Mouse (Mus musculus) thymus, postnatal 0 days (tissue): ENCODE data around the gene 9130008F23Rik. TPM values are rescaled to one million over a fixed set of nuclear protein-coding genes. Genes with fewer than 3 reads are reported as not detected.
A peak's percentile ranks its signal among the peaks of the same experiment; 100 is the strongest.

Source experiments
- DNase-seq: peaks from one replicate; pipeline ENCODE4 v3.0.0-alpha.2; 2015; ENCODE audit warnings: low spot score
- polyA plus RNA-seq: library from polyadenylated mRNA; unstranded; fragments of >200 nt; fragmentation: Nextera tagmentation; extraction: Ambion mirVana; gene quantifications from 2 replicates; pipeline ENCODE4 v1.2.1, GENCODE M21; 2015

The 9130008F23Rik gene
- 0.59 and 0.67 TPM in 2 replicates for polyA plus RNA-seq

DNA sequence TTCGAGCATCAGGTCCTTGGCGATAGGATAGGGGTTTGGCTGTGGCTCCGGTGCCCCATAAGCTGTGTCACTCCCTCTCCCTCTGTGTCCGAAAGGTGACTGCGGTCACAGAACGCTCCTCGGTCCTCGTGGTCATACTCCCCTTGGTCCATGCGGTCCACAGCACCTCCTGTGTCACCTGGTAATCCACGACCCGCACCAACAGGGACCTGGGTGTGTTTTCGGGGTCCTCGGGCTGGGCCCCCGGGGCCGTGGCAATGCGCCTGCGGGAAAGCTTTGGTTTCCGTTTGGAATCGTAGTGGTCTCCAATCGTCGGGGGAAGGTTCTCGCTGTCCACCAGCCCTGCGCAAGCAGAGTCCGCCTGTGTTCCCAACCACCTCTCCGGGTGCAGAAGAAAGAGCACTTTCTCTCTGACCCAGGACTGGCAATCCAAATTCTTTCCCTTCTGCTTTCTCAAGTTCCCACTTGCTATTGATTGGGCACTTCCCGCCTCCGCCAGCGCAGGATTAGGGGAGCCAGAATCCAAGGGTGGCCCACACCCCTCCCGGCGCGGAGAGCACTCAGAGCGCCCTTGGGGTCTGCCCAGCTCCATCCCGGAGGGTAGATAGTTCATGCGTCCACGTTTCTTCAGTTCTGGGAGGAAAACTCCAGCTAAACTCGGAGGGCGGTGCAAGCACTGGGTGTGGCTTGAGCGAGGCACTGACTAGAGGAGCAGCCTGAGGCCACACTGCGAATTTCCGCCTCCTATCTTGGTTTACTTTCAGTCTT, at the start of gene 9130008F23Rik:
9130008F23Rik (minus strand) TSS at position 636 of the 768 bp plus-strand sequence.
- DNase-seq: no peak

DNA sequence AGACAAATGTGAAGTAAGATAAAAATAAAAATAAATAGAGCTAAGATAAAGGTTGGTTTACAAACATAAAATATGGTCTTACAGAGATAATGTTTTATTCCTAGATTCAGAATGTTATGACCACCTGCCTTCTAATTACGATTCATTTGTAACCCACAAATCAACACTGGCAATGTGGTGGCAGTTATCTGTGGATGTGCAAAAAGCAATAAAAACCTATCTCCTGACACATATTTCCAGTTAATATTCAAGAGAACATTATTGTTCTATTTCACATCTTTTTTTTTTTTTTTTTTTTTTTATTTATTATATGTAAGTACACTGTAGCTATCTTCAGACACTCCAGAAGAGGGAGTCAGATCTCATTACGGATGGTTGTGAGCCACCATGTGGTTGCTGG, 35.1 kb upstream of the 9130008F23Rik start:
- DNase-seq: no peak

DNA sequence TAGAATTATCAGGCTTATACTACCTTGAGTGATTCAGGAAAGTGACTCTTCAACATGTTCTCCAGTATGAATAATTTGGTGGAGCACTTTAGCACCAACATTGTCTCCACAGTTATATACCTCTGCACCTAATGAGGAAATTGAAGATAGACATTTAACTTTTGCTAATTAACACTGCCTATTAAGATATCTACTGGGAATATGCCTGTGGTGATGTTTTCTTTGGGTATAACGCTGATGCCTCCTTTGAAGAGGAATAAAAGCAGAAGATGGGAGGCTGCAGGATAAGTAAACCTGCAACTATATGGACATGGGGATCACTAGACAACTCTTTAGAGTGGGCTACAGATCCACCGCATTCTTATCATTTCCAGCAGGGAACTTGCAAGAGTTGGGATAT, 33.9 kb upstream of the 9130008F23Rik start, which contains the start of gene Glyatl3:
Glyatl3 (minus strand) TSS at position 101 of the 400 bp plus-strand sequence.
- no peak for DNase-seq

DNA sequence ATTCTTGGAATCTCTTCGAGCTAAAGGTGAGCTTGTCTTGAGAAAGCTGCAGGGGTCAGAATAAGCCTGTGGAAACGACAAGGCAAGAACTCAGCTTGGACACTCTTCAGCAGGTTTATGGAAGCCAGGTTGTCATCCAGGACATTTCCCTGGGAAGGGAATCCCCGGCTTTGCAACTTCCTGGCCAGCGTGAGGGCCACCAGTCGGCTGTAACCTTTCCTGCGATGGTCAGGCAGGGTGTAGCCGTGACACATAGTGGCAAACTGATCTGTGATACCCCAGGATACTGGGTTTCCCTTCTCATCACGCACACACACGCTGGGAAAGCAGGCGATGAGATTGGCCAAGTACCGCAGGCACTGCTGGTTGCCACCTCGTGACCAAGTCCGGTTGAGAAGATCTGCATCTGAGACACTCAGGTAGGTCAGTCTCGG, 24.4 kb upstream of the 9130008F23Rik start:
- DNase-seq: no peak

DNA sequence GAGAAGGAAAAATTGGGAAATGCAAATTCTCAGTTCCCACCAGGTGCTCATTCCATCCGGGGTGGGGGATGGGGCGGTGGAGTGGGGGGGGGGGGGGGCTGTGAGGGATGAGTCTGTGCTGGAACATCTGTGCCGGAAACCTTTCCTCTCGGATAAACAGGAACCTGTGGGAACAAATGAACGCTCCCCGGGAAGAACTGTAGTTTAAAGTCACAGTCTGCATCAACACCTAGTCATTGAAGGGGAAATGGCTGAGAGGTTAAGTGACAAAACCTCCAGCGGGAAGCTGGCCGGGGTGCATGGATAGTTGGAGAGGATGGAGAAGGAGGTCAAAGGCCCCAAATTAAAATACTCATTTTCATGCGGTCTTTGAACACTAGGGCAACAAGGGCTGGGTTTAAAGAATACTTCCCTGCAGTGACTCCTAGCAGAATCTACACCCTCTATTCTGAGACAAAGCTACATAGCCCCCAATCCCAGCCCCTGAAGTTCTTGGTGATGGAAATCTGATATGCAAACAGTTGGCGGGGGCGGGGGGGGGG, 23.8 kb upstream of the 9130008F23Rik start:
- DNase-seq: no peak

DNA sequence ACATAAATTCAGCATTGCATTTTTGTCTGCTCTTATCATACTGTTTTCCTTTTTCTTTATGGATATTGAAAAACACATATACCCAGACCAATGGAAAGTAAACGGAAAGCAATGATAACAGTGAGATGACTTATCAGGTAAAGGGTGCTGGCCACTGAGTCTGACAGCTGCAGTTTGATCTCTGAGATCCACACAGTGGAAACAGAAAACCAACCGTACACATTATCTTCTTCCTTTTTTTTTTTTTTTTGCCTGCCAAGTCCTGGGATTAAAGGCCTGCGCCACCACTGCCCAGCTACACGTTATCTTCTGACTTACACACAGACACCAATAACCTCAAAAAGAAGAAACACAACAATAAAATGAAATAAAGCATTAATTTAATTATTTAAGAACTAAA, 23.0 kb upstream of the 9130008F23Rik start:
- no peak for DNase-seq

DNA sequence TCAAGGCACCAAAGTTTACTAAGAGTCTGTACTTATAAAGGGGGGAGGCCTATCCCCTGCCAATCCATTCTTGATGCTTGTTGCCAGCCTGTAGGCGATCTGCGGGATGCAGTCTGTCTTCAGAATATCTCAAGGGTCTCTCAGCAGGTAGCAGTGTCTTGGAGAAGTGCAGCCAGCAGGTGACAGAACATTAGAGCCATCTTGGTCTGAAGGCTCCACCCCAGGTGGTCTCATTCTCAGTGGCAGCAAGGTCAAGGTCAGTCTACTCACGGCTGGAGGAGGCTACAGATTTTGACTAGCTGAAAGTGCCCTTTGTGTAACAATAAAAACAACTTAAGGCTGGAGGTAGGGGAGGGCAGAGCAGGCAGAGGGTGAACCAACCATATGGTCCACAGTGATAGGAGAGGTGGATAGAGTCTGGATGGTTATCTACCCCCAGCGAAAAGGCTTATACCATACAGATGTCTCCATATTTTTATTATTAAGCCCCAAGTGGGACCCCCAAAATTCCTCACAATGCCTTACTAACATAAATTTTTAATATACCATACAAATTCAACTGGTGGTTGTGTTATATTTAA, 19.5 kb upstream of the 9130008F23Rik start:
- DNase-seq: no peak

DNA sequence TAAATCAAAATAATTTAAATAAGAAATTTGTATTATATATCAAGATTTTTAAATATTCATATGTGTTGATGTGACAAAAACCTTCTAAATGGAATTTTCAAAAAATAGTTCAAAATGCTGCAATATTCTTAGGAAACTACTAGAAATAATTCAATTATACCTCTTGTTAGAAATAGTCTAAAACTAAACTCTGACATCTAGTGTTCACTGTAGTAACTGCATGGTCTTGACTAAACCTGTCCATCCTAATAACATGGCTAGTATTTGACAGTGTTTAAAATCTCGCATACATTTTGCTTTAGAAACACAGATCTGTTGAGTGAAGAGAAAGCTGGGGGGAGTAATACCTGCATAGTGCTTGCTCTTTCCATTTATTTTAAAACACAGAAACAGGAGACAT, 16.5 kb upstream of the 9130008F23Rik start:
- peak; percentile 7 for DNase-seq

DNA sequence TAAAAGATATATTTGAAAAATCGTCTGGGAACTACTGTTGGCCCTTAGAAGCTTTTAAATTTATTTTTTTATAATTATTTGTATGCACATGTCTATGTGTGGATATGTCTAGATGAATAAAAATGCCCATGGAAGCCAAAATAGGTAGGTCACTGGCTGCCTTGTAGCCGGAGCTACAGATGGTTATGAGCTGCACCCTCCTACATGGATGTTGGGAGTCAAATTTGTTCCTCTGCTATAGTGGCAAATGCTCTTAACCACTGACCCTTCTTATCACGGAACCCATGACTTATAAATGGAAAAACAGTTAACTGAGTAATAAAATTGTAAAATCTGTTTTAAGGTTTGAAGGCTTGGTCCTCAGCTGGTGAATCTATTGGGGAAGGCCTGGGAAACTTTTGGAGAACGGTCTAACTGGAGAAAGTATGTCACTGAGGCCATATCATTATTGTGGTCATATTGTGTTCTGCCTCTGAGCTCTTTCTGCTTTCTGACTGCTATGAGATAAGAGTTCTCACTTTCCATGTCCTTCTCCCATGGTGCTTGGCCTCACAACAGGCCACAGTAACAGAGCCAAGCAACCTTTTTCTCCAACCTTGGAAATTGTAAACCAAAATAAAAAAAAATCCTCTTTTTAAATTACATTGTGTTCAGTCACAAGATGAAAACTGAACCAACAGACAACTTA, 7.6 kb upstream of the 9130008F23Rik start:
- no peak for DNase-seq

DNA sequence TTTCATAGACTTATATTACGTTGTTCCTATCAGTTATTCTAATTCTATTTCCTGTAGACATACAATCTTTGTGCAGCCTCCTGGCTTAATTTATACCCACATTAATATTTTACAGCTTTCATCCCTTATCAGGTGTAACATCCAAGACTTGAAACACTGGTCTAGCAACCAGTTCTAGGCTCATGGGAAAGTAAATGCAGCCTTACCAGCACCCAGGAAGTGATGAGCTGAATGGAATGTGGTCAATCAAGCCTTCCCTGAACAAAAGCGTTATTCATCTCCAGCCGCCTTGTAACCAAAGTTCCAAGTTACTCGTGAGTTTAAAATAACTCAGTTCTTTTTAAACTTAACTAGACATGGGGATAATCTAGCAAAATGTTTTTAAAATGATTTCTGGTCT, 4.8 kb upstream of the 9130008F23Rik start:
- DNase-seq: no peak

DNA sequence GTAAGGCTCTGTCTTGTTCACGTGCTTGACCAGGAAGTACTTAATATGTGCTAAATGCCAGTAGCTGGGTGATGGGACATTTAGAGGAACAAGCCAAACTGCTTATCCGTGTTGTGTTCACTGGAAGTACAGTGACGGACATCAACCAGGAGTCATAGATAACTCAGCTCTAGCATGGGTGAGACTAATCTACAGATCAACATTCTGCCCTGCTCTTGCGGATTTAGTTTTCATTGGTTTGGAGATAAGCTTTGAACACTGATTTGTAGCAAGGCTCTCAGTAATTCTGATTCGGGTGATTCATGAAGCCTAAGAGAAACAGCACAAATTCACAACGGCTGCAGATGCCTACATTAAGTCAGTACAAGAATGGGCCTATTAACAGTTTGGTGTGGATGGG, 1.8 kb upstream of the 9130008F23Rik start:
- DNase-seq: no peak

DNA sequence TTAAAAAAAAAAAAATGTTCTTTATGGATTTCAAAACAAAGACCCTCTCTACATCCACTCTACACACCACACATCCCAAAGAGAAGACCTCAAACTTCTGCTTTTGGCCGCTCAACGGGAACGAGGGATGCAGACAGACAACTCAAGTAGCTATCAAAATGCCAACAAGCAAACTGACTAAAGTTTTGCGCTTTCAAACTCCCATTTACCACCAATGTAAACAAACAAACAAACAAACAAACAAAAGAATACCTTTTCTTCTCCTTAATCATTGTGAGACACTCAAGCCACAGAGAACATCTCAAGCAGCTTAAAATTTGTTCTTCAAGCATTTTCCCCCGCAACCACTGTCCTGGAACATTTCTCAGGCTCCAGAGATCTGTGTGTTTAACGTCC, 833 bp downstream of the 9130008F23Rik start:
- DNase-seq: no peak

DNA sequence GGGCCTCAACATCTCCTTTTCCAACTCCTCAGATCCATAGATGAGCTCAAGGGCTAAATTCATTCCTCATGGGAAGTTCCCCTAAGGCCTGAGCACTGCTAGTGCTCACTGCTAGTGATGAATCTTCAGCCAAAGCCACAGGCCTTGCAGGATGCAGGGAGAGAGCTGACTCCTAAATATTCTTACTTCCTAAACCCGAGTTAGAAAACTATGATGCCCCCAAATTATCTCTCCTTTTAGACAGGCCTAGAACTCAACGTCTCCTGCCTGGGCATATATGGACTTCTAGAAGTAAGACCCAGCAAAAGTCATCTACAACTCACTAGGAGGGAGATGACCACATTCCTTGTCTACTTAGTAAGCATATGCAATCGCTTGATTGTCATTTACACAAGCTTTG, 2.6 kb downstream of the 9130008F23Rik start:
- DNase-seq: no peak

DNA sequence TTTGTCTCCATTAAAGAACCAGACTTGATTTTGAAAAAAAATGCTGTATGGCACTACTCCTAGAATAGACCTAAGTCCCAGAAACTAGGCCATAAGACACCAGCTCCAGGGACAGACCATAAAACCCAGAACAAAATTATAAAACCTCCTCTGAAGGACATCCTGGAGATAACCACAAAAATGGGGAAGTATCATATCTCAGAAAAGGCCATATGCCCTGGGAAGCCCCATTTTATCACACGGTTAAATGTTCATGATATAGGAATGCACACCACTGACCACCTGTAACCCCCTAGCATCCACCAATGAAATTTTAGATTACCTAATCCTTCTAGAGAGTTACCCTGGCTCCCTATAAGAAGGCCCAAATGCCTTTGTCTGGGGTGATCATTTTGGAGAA, 4.8 kb downstream of the 9130008F23Rik start:
- no peak for DNase-seq

DNA sequence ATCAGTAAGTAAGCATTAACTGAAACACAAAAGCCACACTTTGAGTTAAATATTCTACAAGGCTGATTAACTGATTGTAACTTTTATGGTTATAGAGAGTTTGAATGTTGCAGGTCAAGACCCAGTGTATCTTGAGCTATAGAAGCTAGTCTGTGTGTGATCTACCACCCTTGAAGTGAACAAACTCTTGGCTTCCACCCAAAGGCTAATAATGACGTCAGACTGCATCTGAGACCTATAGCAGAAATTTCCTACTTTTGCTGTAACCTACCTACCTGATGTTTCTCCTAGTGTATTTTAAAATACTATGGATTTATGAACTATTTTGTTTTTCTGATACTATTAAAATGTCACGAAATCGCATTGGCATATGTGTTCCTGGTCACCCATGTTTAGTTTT, 5.7 kb downstream of the 9130008F23Rik start:
- no peak for DNase-seq

DNA sequence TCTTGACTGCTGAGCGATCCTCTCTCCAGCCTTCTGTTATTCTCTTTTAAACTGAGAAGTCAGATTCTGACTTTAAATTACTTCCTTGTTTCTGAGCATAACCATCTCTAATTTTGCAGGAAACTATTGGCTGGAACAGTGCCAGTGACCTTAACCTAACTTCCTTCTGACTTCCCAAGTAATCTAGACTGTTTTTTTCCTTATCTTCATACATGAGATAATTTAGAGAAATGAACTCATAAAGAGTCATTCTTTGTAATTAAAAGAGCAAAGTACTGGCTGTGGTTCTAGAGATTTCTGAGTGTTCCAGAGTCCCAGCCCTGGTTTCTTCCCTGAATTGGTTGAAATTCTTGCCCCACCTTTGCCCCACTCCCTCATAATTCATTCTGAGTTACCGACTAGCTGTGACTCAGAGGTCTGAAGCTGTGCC, 6.8 kb downstream of the 9130008F23Rik start:
- DNase-seq: no peak

DNA sequence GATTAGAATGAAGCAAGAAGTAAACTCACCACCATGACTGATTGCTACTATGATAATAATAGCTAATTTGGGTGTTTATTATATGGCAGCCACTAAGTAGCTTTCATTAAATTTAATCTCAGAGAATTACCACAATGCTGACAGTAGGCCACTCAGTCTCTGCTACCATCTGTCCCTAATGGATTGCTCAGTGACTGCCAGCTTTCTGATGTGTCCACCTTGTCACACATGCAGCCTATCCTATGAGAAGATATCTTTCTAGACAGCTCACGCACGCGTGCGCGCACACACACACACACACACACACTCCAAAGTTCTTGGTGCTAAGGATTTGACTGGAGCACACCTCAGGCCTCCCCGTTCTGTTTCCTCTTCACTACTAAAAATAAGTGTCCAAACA, 7.7 kb downstream of the 9130008F23Rik start:
- DNase-seq: no peak

DNA sequence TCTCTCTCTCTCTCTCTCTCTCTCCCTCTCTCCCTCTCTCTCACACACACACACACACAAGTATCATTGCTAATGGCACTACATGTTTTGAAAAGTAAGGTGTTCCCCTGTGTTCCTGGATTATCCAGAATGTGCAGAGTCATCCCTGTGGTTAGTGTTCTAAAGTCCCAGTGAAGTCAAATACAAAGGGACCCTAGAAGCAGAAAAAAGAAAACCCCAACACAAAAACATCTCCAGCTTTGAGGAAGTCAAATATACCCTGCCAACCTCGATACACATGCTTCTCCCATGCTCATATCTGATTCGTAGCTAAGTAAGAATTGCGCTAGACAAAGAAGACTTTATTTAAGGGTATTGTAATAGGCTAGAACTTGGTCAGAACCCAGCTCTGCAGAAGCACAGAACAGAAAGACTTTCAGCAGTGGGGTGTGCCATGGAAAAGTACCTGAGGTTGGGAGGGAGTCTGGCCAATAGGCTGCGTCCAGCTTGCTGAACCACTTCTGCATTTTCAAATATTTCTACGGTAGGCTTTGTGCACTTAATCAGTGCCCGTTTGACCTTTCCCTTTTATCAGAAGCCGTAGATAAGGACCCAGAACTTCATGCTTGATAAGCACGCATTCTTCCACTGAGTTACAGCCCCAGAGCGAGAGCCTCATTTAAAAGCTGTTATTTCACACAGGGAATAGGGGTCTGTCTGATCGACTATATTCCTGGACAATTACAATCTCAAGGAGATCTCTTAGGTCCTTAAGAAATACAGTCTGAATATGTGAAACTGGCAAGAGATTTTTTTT, 11.2 kb downstream of the 9130008F23Rik start:
- no peak for DNase-seq

DNA sequence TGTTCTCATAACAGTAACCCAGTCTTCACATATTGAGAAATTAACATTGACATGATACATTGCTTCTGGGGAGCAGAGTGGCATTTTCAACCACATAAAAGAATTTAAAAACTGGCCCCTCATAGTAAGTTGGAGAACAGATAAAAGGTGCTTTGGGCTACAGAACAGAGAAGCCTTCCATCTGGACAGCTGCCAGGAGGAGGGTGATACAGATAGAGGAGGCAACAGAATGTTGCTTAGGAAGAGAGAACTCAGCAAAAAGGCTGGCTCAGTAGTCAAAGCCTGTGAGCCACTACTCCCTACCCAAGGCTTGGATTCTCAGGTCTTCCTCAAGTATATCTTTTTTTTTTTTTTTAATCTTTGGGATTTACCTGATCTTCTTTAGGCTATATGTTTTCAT, 25.3 kb downstream of the 9130008F23Rik start:
- DNase-seq: no peak

DNA sequence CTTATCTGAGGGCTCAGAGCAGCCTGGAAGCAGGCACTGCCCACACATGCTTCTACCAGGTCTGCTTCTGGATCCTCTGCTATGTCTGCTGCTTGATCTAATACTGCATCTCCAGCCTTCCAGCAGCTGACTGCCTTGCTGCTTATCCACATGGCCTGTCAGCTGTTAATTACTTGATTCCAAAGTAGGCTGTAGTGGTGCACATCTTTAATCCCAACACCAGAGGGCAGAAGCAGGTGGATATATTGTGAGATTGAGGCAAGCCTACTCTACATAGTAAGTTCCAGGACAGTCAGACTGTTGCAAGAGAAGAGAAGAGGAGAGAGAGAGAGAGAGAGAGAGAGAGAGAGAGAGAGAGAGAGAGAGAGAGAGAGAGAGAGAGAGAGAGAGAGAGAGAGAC, 43.1 kb downstream of the 9130008F23Rik start:
- DNase-seq: no peak

DNA sequence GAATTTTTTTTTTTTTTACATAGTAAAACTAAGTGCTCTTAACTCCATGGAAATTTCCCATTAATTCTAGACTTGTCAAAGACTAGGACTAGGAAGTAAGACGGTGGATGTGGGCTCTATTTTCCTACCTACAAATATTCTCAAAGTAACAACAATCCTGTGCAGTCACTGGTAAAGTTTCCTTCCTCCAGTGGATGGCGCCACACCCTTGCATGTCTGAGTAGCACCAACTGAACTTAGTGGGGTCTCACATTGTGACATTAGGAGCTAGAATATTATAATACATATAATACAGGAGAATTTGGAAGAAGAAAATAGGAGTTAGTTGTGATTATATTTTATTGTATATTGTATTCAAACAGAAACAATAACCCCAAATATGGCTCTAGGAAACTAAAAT, 48.5 kb downstream of the 9130008F23Rik start:
- no peak for DNase-seq
